Mouse (Mus musculus) gastrocnemius, postnatal 10 days (tissue): ENCODE measurements around the gene Mtnr1a. TPM values are rescaled to one million over a fixed set of nuclear protein-coding genes. Genes with fewer than 3 reads are reported as not detected.

ENCODE experiments used
- DNase-seq: peaks from one replicate; pipeline ENCODE4 v3.0.0; 2021; ENCODE audit warnings: mixed read lengths
- total RNA-seq, 2 experiments: library from RNA; stranded (reverse); gene quantifications; 2 replicates each; pipeline ENCODE4 v1.2.3; 2021

Gene Mtnr1a
- total RNA-seq, 2 experiments from 2014 or later = not detected

GRCm38 (mm10) chr8:45110064-45110812, 41.3 kb downstream of the Mtnr1a start:
- DNase-seq = no peak

DNA sequence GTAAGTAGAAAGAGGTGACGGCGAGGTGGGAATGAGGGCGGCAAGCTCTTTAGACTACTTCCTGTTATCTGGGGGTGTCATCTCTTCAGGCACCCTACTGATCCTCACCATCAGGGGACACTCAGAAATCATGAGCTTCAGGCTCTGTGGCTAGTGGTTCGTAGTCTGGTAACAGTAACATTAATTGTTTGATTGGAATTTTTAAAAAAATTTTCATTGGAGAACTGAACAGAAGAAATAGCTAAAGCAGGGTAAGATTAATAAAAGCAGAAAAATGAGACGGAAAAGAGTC, 41.8 kb downstream of the Mtnr1a start:
- no peak for DNase-seq

DNA sequence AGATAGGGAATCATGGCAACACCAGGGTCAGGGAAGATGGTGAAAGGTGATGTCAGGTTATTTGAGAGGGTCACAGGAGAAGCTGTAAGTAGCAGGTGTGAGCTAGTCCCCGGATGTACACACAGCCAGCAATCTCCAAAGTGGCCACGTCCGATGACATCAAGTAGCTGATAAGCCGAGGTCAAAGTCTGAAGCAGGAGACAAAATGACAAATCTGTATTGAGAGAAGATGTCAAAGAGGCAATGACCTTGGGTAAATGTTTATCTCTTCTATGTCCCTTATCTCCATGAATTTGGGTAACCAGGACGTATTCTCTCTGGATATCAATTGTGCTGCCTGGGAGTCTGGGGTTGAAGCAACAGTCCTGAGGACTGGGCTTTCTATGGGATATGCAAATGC, 42.9 kb downstream of the Mtnr1a start:
- DNase-seq = no peak

DNA sequence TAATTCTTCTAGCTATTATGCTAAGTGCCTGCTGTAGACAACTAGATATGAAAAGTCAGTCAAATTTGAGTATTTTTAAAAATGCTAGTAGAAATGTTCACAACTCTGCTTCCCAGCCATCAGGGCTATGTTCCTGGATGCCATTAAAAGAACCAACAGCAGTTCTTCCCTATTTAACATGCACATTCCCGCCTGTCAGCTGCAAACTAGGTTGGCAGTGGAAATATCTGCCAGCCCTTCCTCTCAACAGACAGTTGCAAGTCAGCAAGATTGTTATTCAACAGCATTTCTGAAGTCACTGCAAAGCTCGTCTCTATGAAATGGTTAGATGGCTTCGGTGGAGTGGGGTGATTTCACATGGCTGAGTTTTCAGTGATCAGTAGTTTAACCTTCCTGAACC, 48.7 kb downstream of the Mtnr1a start:
- no peak for DNase-seq

- no peak for DNase-seq
These were observed 56.7 kb downstream of the Mtnr1a start for GRCm38 (mm10) chr8:45125680-45126079.

Other genes with a start within 250 kb of the Mtnr1a start
- 10 to 100 TPM; 17.8 to 30.4 TPM for gene Fat1, start 133.7 kb upstream of the Mtnr1a start, total RNA-seq
- gene F11, start 192.9 kb downstream of the Mtnr1a start, total RNA-seq = under 1 TPM in 1 of 2 experiments, not detected in 1; 0.11 TPM
- not detected for gene Klkb1, start 225.7 kb downstream of the Mtnr1a start, total RNA-seq
- not detected for gene Gm45753, start 239.3 kb downstream of the Mtnr1a start, total RNA-seq